Mouse (Mus musculus) ovary, adult 18-20 months (tissue): ENCODE results near the gene Kcnh4.
A peak's percentile ranks its signal among the peaks of the same experiment; 100 is the strongest.

Experiments used
- DNase-seq: peaks from one replicate; pipeline ENCODE4 v3.0.0; 2022; ENCODE audit warnings: low spot score, mixed read lengths

The Kcnh4 gene

GRCm38 (mm10) chr11:100709201-100709810 lies 50.4 kb downstream of the Kcnh4 start:
- no peak for DNase-seq

- no peak for DNase-seq
Observed at GRCm38 (mm10) chr11:100705095-100705747, 54.5 kb downstream of the Kcnh4 start.

- DNase-seq = no peak
Observed at GRCm38 (mm10) chr11:100703851-100704531, 55.8 kb downstream of the Kcnh4 start, which contains the start of gene Dhx58. Gene Dhx58 (minus strand): TSS chr11:100704271.

- DNase-seq = no peak
Observed at GRCm38 (mm10) chr11:100703366-100703765, 56.4 kb downstream of the Kcnh4 start.

GRCm38 (mm10) chr11:100702906-100703305 lies 56.8 kb downstream of the Kcnh4 start:
- no peak for DNase-seq

- DNase-seq = no peak
Observed at GRCm38 (mm10) chr11:100702081-100702851, 57.5 kb downstream of the Kcnh4 start.

- DNase-seq = peak; percentile 42
Observed at GRCm38 (mm10) chr11:100701301-100701700, 58.4 kb downstream of the Kcnh4 start.

GRCm38 (mm10) chr11:100700710-100701109 lies 59.0 kb downstream of the Kcnh4 start:
- DNase-seq = no peak

GRCm38 (mm10) chr11:100697921-100698320 lies 61.8 kb downstream of the Kcnh4 start:
- DNase-seq = no peak

GRCm38 (mm10) chr11:100694926-100695325 lies 64.8 kb downstream of the Kcnh4 start:
- no peak for DNase-seq

- DNase-seq = no peak
Observed at GRCm38 (mm10) chr11:100693154-100693553, 66.6 kb downstream of the Kcnh4 start.

- DNase-seq = no peak
Observed at GRCm38 (mm10) chr11:100692164-100692616, 67.6 kb downstream of the Kcnh4 start, which contains the start of gene Zfp385c. Gene Zfp385c (minus strand): TSS chr11:100692455.

GRCm38 (mm10) chr11:100690389-100690788 lies 69.4 kb downstream of the Kcnh4 start:
- no peak for DNase-seq
